Mouse (Mus musculus) A20 (cell line): Measurements from ENCODE around the gene Galnt7.
"Not testable (repeated sequence)": the region's sequence is repeated elsewhere in the genome, so short reads cannot be mapped to it uniquely, and the experiment has no call there.

Source experiments
- DNase-seq: peaks from one replicate; pipeline ENCODE4 v3.0.0-alpha.2; 2011; ENCODE audit warnings: low read depth, low spot score

Galnt7 gene

GRCm38 (mm10) chr8:57540110-57540838 lies 112.6 kb downstream of the Galnt7 start:
- peak; percentile 82 for DNase-seq

DNA sequence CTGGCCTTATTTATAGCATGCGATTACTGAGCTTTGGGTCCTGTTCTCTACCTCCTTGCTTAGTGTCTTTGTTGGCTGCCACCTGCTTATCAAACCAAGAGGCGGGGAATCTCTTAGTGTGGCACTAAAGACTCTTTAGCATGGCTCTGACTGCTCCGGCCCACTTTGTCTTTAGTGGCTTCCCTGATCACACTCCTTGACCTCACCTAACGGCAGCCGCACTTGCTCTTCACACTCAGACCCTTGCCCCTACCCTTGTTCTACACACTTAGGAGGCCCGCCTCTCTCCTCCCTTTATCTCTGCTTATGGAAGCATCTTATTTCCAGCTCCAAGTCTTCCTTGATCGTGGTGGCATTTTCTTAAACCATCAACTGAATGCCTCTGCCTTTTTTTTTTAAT lies 114.2 kb downstream of the Galnt7 start:
- DNase-seq: no peak

DNA sequence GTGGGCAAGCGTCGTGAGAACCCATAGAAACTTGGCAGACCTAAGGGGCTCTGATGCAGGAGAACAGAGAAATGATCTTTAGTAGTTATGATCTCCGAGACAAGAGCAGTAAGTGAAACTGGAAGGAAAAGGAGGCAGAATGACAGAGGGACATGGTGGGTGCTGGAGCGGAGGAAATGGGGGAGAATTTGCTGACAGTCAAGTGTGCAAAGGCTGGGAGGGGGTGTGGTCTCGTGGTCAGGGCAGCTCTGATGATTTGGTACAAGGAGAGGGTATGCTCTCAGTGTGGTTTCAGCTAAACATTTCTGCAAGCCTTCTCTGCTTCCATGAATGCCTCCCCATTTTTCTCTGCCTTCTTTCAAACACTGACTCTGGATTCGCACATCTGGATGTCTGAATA lies 116.7 kb downstream of the Galnt7 start:
- no peak for DNase-seq

DNA sequence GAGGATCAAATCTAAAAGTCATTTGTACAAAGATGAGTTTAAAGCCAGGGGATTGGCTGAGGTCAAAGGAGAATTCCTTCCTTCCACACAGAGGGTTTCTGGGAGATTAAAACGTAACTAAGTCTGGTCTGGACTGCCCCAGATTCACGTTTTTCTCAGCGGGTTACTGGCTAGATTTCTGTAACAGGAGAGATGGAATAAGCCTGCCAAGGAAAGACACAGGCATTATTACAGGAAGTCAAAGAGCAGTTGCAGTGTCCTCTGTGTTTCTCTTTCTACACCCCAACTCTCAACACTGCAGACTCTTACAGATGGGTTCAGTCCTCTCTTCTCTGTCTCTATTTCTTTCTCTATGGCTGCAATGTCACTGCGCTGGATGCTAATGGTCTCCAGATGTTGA lies 118.3 kb downstream of the Galnt7 start:
- no peak for DNase-seq

DNA sequence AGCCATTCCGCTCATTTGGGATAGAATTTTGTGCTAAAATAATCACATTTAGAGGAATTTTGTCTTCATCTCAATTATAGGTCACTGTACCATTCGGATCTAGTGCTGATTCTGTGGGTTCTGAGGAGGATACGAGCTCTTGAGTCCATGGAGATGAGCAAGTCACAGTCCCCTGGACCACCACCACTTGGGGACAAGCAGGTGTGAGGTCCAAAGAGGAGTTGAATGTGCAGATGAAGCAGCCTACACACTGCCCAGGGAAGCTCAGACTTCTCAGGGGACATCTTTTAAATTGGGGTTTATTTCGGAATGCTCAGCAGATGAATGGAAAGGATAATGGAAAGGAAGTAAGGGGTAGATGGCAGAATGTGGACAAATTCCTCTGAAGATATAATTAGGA lies 119.7 kb downstream of the Galnt7 start:
- DNase-seq: no peak

DNA sequence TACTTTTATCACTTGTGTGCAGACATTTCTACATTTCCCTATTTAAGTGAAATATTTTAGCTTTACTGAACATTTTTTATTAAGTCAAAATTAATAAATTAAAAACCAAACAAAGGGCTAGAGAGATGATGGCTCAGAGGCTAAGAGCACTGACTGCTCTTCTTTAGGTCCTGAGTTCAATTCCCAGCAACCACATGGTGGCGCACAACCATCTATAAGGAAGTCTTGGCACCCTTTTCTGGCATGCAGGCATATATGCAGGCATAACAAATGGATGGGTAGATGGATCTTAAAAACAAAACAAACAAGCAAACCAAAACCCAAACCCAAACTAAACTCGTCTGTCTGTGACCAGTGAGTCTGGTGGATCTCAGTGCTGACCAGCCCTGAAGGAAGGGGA lies 120.6 kb downstream of the Galnt7 start:
- peak; percentile 39 for DNase-seq

DNA sequence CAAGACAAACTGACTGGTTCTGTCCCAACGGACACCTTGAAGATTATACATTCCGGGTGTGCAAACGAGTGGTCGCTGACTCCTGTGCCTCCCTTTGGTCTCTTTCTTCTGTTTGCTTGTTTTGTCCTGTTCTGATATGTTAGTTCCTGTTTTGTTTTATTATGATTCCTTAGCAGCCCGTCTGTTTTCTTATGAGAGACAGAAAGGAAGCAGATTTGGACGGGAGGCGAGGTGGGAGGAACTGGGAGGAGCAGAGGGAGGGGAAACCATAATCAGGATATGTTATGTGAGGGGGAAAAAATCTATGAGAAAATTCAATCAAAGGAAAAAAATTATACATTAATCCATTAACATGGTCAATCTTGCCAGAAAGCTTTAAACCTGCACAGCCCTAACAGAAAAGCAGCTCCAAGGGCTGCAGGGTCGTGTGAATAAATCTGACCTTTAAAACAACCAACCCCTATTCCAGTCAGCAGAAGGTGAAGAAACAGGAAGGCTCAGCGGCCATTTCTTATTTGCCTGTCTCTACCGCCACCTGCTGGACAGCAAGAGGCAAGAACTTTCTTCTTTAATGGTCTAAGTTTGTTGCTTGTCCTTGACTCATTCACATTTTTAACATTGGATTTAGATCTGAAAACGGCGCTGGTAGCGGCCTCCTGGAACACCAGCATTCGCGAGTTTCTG lies 122.0 kb downstream of the Galnt7 start:
- peak; percentile 88 for DNase-seq

- no peak for DNase-seq
Measured at GRCm38 (mm10) chr8:57530238-57530637, 122.6 kb downstream of the Galnt7 start.

- no peak for DNase-seq
Measured at GRCm38 (mm10) chr8:57528036-57528435, 124.8 kb downstream of the Galnt7 start.

DNA sequence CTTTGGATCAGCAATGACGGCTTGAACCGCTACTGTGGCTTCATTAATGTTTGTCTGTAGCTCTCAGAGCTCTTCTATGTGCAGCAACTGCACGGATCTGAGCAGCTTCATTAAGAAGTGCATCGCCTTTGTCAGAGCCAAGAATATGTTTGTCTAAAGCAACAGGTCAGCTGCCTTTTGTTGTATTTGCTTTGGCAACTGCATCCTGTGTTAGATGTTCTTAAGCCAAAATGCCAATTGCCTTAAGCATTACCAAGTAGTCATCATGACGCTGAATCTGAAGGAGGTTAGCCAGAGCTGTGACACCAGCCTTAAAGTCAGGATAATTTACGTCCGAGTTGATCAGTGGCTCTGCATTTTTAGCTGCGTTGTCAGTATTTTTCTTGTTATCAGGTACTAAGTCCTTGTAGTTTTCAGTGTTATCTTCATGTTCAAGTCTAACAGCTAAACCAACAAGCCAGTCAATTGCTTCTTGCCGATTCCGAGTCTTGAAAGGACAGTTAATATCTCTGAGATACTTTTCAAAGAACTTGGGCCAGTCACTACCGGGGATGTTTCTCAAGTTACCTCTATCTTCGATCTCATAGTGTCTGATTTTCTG lies 132.5 kb downstream of the Galnt7 start:
- peak; percentile 32 for DNase-seq

GRCm38 (mm10) chr8:57517723-57518122 lies 135.1 kb downstream of the Galnt7 start:
- DNase-seq: peak; percentile 42

DNA sequence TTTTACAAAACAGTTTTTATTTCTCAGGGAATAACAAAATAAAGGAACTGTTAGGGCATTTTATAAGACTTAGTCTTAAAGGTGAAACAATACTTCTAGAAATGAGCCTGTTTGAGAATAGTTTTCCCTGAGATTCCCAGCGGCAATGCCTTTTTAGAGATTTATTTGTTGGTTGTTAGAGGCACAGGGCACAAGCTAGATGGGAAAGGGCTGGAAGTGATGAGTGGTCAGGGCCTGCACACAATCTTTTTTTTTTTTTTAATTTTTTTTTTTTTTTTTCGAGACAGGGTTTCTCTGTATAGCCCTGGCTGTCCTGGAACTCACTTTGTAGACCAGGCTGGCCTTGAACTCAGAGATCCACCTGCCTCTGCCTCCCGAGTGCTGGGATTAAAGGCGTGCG lies 136.1 kb downstream of the Galnt7 start:
- DNase-seq: not testable (repeated sequence)

DNA sequence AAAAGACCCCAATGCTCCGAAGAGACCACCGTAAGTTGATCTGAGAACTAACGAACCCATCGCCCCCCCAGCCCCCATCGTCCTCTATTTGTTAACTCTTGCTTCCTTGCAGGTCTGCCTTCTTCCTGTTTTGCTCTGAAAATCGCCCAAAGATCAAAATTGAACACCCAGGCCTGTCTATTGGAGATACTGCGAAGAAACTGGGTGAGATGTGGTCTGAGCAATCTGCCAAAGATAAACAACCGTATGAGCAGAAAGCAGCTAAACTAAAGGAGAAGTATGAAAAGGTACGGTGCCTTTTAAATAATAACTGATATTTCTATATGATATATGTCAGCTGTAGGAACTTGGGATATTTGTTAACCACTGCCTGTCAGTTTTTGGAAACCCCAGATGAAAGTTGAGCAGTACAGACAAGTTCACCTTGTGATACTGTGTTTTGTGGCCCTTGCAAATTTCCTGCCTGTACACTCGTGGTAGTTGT lies 139.6 kb downstream of the Galnt7 start:
- DNase-seq: peak; percentile 40

- peak; percentile 67 for DNase-seq
Measured at GRCm38 (mm10) chr8:57512141-57513056, 140.4 kb downstream of the Galnt7 start.

DNA sequence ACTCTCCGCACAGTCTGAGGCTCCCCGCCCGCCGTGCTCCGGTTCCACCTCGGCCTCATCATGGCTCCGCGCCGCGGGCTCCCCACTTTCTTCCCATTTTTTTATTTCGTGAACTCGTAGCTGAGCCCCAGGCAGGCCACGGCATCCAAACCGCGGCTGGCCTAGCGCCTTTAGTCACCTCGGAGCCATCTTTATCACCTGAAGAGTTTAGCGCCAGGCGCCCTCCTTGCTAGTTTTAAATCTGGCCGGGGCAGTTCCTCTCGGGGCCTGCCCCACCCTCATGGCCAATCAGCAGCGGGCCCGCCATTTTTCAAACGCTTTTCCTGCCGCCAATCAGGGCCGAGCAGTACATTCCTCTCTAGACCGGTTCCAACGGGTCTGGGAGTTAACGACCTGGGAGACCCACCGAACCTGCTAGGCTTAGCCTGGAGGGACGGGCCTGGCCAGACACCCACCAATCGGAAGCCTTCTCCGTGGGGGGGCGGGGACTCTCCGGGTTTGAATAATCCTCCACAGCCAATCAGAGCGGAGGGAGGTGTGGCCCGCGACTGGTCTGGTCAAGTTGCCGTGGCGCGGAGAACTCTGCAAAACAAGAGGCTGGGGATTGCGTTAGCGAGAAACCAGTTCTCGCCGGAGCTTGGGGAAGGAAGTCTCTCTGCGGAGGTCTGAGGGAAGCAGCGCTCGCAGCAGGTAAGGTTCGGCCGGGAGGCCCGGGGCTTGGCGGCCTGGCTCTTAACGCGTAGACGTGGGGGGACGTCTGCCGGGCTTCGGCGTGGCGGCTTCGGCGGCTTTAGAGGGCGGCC lies 141.3 kb downstream of the Galnt7 start, which contains the start of gene Hmgb2:
Hmgb2 (plus strand) TSS at position 592 of the 803 bp plus-strand sequence.
- peak; percentile 100 for DNase-seq

DNA sequence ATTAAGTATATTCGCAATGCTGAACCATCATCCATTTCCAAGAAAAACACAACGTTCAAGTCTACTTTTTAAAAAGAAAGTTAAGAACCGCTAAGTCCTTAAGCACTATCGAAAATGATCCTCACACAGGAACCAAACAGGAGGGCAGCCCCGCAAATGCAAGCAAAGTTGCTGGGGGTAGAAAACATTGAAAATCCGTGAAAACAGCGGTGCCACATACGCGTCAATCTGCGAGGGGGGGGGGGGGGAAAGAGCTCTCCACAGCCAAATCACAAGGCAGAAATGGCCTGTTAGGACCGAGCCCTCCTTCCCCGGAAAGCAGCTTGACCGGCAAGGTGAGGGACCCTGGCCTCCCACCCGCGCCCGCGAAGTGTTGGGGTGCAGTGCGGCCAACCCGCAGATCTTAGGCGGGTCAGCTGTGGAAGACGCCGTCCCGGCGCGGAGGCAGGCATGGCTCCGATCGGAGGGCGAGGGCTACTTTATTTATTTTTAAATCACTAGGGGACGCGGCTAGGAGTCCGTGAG lies 142.0 kb downstream of the Galnt7 start:
- DNase-seq: no peak

GRCm38 (mm10) chr8:57508657-57509056 lies 144.2 kb downstream of the Galnt7 start:
- DNase-seq: no peak

GRCm38 (mm10) chr8:57507556-57508063 lies 145.2 kb downstream of the Galnt7 start:
- no peak for DNase-seq

DNA sequence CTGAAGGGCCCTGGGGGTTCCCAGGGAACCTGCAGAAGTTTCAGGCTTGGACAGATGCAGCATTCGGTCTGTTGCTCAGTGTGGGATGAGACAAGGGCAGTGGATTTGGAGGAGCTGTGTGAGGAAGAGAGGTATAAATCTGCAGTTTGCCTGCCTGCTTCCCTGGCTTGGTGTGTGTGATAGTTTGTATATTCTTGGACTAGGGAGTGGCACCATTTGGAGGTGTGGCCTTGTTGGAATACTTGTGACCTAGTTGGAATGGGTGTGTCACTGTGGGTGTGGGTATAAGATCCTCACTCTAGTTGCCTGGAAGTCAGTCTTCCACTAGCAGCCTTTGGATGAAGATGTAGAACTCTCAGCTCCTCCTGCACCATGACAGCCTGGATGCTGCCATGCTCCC lies 147.3 kb downstream of the Galnt7 start:
- not testable (repeated sequence) for DNase-seq

- DNase-seq: peak; percentile 54
Measured at GRCm38 (mm10) chr8:57503641-57504040, 149.2 kb downstream of the Galnt7 start.
